10 mouse cellular contexts compared by ENCODE assay signal in genomic region chr1:165629975-165630374, GRCm38 (mm10). TPM values are rescaled to one million over a fixed set of nuclear protein-coding genes. Genes with fewer than 3 reads are reported as not detected.
DNase-seq lines count a peak whose midpoint lies in the region; ATAC-seq and TF ChIP-seq lines count a peak whose summit lies in the region.
"Had no signal": no experiment of that assay in that cellular context is flagged by ENCODE, and none has a peak within 500 bp of the region (broad histone marks: within the 10 kb centered on the region; RNA-seq: fewer than 3 reads in every experiment).

No protein-coding gene starts in this region.

- H3K4me1 ChIP-seq in heart, embryonic 11.5 days (ENCODE audit: control insufficient read depth, insufficient read depth, low read length), result peaks cover 37% of the 10 kb centered on the region
- H3K4me1 ChIP-seq in lung, postnatal 0 days (ENCODE audit: insufficient read depth, low read depth, low read length), result peaks cover 24% of the 10 kb centered on the region
- H3K4me1 ChIP-seq in hindbrain, postnatal 0 days (ENCODE audit: insufficient read depth, low read length), result peaks cover 12% of the 10 kb centered on the region; the same call in 1 of the 2 replicates
- H3K4me1 ChIP-seq in stomach, embryonic 15.5 days, result peaks cover 31% of the 10 kb centered on the region

- no peak for ATAC-seq in heart, embryonic 11.5 days (replicated peaks; ENCODE audit: insufficient number of reproducible peaks, low FRiP score, low TSS enrichment)
- no peak for ATAC-seq in lung, postnatal 0 days
- no peak for ATAC-seq in hindbrain, postnatal 0 days
- ATAC-seq in stomach, embryonic 15.5 days (ENCODE audit: insufficient read depth, low FRiP score, low read depth), result no peak
- ATAC-seq: forebrain, embryonic 13.5 days had no signal

- 0 out of 2 replicates have a peak overlapping the region, but pooled peaks have one; percentile 22 for H3K4me2 ChIP-seq in heart, embryonic 11.5 days
- 0 out of 2 replicates have a peak overlapping the region, but pooled peaks have one; percentile 22 for H3K4me2 ChIP-seq in lung, postnatal 0 days (replicated peaks; ENCODE audit: low read depth, low read length)
- H3K4me2 ChIP-seq in hindbrain, postnatal 0 days (ENCODE audit: low read depth, low read length), result no peak overlapping the region
- 0 out of 2 replicates have a peak overlapping the region, but pooled peaks have one; percentile 19 for H3K4me2 ChIP-seq in stomach, embryonic 15.5 days
- H3K4me2 ChIP-seq: forebrain, embryonic 13.5 days had no signal

- 0 out of 2 replicates have a peak overlapping the region, but pooled peaks have one; percentile 23 for H3K9ac ChIP-seq in heart, embryonic 11.5 days (ENCODE audit: low read depth, low read length)
- no peak overlapping the region for H3K9ac ChIP-seq in lung, postnatal 0 days (replicated peaks; ENCODE audit: low read depth)
- H3K9ac ChIP-seq in hindbrain, postnatal 0 days (replicated peaks; ENCODE audit: low read length), result no peak overlapping the region
- no peak overlapping the region for H3K9ac ChIP-seq in stomach, embryonic 15.5 days
- H3K9ac ChIP-seq: forebrain, embryonic 13.5 days had no signal

- no peaks in the 10 kb centered on the region for H3K36me3 ChIP-seq in heart, embryonic 11.5 days (ENCODE audit: control insufficient read depth, insufficient read depth, low read length)
- no peaks in the 10 kb centered on the region for H3K36me3 ChIP-seq in lung, postnatal 0 days (ENCODE audit: insufficient read depth, low read length)
- no peaks in the 10 kb centered on the region for H3K36me3 ChIP-seq in hindbrain, postnatal 0 days (ENCODE audit: insufficient read depth, low read length)
- no peaks in the 10 kb centered on the region for H3K36me3 ChIP-seq in stomach, embryonic 15.5 days

- 31% methylated on average over 8 of the region's 8 CpGs for WGBS in heart, embryonic 11.5 days (ENCODE audit: insufficient replicate concordance)
- 34% methylated on average over 8 of the region's 8 CpGs for WGBS in lung, postnatal 0 days
- 35% methylated on average over 8 of the region's 8 CpGs for WGBS in hindbrain, postnatal 0 days
- 30% methylated on average over 8 of the region's 8 CpGs for WGBS in stomach, embryonic 15.5 days

- TF ChIP-seq EP300 in lung, postnatal 0 days (IDR thresholded peaks at IDR 0.05), result no peak

- 0 out of 2 replicates have a peak overlapping the region, but pooled peaks have one; percentile 10 for H3K27ac ChIP-seq in heart, embryonic 11.5 days (ENCODE audit: low read depth, low read length)
- H3K27ac ChIP-seq in lung, postnatal 0 days (ENCODE audit: low read length), result peak overlapping the region; percentile 48
- peak overlapping the region; percentile 34; the same call in 1 of the 2 replicates for H3K27ac ChIP-seq in hindbrain, postnatal 0 days
- H3K27ac ChIP-seq in stomach, embryonic 15.5 days, result peak overlapping the region; percentile 65
- H3K27ac ChIP-seq: forebrain, embryonic 13.5 days had no signal

- H3K4me3 ChIP-seq in heart, embryonic 11.5 days (ENCODE audit: low read depth, low read length), result no peak overlapping the region
- H3K4me3 ChIP-seq in lung, postnatal 0 days (ENCODE audit: low read depth, low read length), result no peak overlapping the region
- no peak overlapping the region for H3K4me3 ChIP-seq in hindbrain, postnatal 0 days (ENCODE audit: low read length)
- no peak overlapping the region for H3K4me3 ChIP-seq in stomach, embryonic 15.5 days (replicated peaks)
- H3K4me3 ChIP-seq: forebrain, embryonic 13.5 days had no signal

- TF ChIP-seq CTCF in lung, postnatal 0 days (IDR thresholded peaks at IDR 0.05), result no peak
- no peak for TF ChIP-seq CTCF in hindbrain, postnatal 0 days (IDR thresholded peaks at IDR 0.05; ENCODE audit: low read depth)

- H3K27me3 ChIP-seq in heart, embryonic 11.5 days (ENCODE audit: control insufficient read depth, insufficient read depth, low read length), result no peaks in the 10 kb centered on the region
- no peaks in the 10 kb centered on the region for H3K27me3 ChIP-seq in lung, postnatal 0 days (replicated peaks; ENCODE audit: insufficient read depth, low read length)
- no peaks in the 10 kb centered on the region for H3K27me3 ChIP-seq in hindbrain, postnatal 0 days (ENCODE audit: insufficient read depth, low read length)
- H3K27me3 ChIP-seq in stomach, embryonic 15.5 days (replicated peaks), result no peaks in the 10 kb centered on the region
- H3K27me3 ChIP-seq: forebrain, embryonic 13.5 days had no signal

- H3K9me3 ChIP-seq in heart, embryonic 11.5 days (replicated peaks; ENCODE audit: control insufficient read depth, low read length), result no peaks in the 10 kb centered on the region
- H3K9me3 ChIP-seq in lung, postnatal 0 days (ENCODE audit: low read length), result no peaks in the 10 kb centered on the region
- no peaks in the 10 kb centered on the region for H3K9me3 ChIP-seq in hindbrain, postnatal 0 days (ENCODE audit: low read length)
- no peaks in the 10 kb centered on the region for H3K9me3 ChIP-seq in stomach, embryonic 15.5 days
- H3K9me3 ChIP-seq: forebrain, embryonic 13.5 days had no signal

- DNase-seq in heart, postnatal 36 days, result no peak
- peak; percentile 50 for DNase-seq in lung, postnatal 0 days (ENCODE audit: low spot score)
- no peak for DNase-seq in lung, postnatal 36 days
- DNase-seq in hindbrain, postnatal 0 days (ENCODE audit: low spot score), result no peak
- DNase-seq in left cerebral cortex, postnatal 14 days (ENCODE audit: low spot score in 2 of 2), result no peak
- no peak for DNase-seq in ovary, postnatal 36 days (ENCODE audit: low spot score)
- DNase-seq: layer of hippocampus, adult 9-11 months had no signal

- intact Hi-C loops in heart, postnatal 36 days (cut with DNase I), result no loop called here
- intact Hi-C loops in left cerebral cortex, postnatal 14 days (cut with DNase I), result no loop called here

RNA-seq across cellular contexts. Expression of gene Mpzl1, which starts 4.4 kb away (rescaled TPM):
- 129 and 143 TPM in 2 replicates for polyA plus RNA-seq in heart, embryonic 11.5 days (2014; fragmentation: Nextera tagmentation; extraction: Ambion mirVana)
- total RNA-seq in heart, postnatal 36 days (2021), result 10 to 100 TPM; 14.4 to 21.4 TPM
- 136 and 149 TPM in 2 replicates for polyA plus RNA-seq in lung, postnatal 0 days (2015; fragmentation: Nextera tagmentation; extraction: Ambion mirVana)
- 30.2 and 42.8 TPM in 2 replicates for total RNA-seq in hindbrain, postnatal 0 days (2014; rRNA removed)
- 140 and 145 TPM in 2 replicates for polyA plus RNA-seq in hindbrain, postnatal 0 days (2015; fragmentation: Nextera tagmentation; extraction: Ambion mirVana)
- polyA plus RNA-seq in stomach, embryonic 15.5 days (2015; fragmentation: Nextera tagmentation; extraction: Ambion mirVana), result 159 and 164 TPM in 2 replicates
- 10 to 100 TPM; 52.5 to 61.7 TPM for total RNA-seq in left cerebral cortex, postnatal 14 days (2021)

Comparison
In these comparisons a context has a peak if more than half of its experiments do, and no peak if none do; other contexts are left out.
1. H3K27ac ChIP-seq: peak in every context shown above with its lines; median percentile 65 in stomach, embryonic 15.5 days; 48 in lung, postnatal 0 days; 34 in hindbrain, postnatal 0 days; 10 in heart, embryonic 11.5 days.